Mouse (Mus musculus) forebrain, embryonic 13.5 days (tissue): ENCODE data around the gene Apba2. TPM values are rescaled to one million over a fixed set of nuclear protein-coding genes. Genes with fewer than 3 reads are reported as not detected.

Experiments
- ATAC-seq: fragments of 200-750 bp; cut with Nextera tagmentation; 2 replicates; pipeline ENCODE4 v1.8.0; 2017
- H3K27ac ChIP-seq: fragments of 300-500 bp; sonication (generic); 2 replicates; pipeline ENCODE4 v1.5.1; 2015; ENCODE audit warnings: inconsistent platforms, mild to moderate bottlenecking, moderate library complexity
- H3K27me3 ChIP-seq: fragments of 300-500 bp; sonication (generic); 2 replicates; pipeline ENCODE4 v1.6.1; 2015; ENCODE audit warnings: mild to moderate bottlenecking, inconsistent platforms
- H3K36me3 ChIP-seq: fragments of 300-500 bp; sonication (generic); 2 replicates; pipeline ENCODE4 v1.6.1; 2015; ENCODE audit warnings: mild to moderate bottlenecking, inconsistent platforms; ENCODE audit not compliant: poor library complexity, severe bottlenecking
- H3K4me1 ChIP-seq: fragments of 300-500 bp; sonication (generic); 2 replicates; pipeline ENCODE4 v1.6.1; 2015; ENCODE audit warnings: inconsistent platforms
- H3K4me2 ChIP-seq: fragments of 300-500 bp; sonication (generic); 2 replicates; pipeline ENCODE4 v1.6.1; 2015; ENCODE audit warnings: inconsistent platforms, mild to moderate bottlenecking, moderate library complexity
- H3K4me3 ChIP-seq: fragments of 300-500 bp; sonication (generic); 2 replicates; pipeline ENCODE4 v1.5.1; 2015; ENCODE audit warnings: mild to moderate bottlenecking, inconsistent platforms
- H3K9ac ChIP-seq: fragments of 300-500 bp; sonication (generic); 2 replicates; pipeline ENCODE4 v1.6.1; 2015; ENCODE audit warnings: mild to moderate bottlenecking, inconsistent platforms
- H3K9me3 ChIP-seq: fragments of 300-500 bp; sonication (generic); replicated peaks from 2 replicates; pipeline ENCODE4 v1.6.1; 2016; ENCODE audit warnings: inconsistent platforms
- WGBS: fragments of 180-500 bp; shearing (Covaris S2); methylation state at CpG from one replicate; pipeline ENCODE4 v1.1.7; 2015; 5-methylcytosine and 5-hydroxymethylcytosine counted together
- polyA plus RNA-seq: library from polyadenylated mRNA; unstranded; fragments of >200 nt; fragmentation: Nextera tagmentation; extraction: Ambion mirVana; gene quantifications from 2 replicates; pipeline ENCODE4 v1.2.1, GENCODE M21; 2015

Gene Apba2
- polyA plus RNA-seq, 1 experiment from 2014 or later, result 115 TPM

DNA sequence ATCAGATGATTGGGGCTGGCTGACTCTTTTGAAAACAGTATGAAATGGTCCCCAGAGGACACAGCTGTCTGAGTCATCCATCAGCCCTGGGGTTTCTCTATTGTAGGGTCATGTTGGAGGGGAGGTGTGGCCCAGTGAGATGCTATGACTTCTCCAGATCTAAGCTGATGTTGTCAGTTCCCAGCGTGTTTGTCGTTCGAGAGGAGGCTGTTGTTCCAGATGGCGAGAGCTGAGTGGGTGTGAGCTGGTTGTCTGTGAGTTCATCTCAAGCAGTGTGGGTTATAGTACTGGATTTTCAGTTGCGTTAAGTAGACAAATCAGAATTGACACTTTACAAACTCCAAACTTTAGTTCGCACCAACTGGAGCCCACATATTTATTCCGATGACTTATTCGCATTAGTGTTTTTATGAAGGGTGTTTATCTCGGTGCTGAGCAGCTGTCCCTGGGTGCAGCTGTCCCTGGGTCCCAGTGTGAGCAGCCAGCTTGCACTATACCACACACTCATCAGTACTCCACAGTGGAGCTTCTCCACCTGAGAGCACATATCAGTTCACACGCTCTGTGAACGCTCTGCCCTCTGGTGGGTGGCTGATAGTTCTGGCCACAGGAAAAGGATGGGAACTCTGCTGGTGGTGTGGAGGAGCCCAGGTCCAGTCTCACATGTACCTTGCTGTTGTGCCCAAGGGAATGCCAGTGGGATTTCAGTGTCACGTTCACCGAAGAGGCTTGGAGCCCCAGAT is 208.2 kb downstream of the Apba2 start:
- no peaks in the 10 kb centered on the region for H3K27me3 ChIP-seq
- WGBS, result 91% methylated on average over 13 of the region's 13 CpGs
- H3K27ac ChIP-seq, result no peak overlapping the region
- H3K4me3 ChIP-seq, result no peak overlapping the region
- H3K4me1 ChIP-seq, result no peaks in the 10 kb centered on the region
- H3K4me2 ChIP-seq, result no peak overlapping the region
- H3K9me3 ChIP-seq, result no peaks in the 10 kb centered on the region
- 0 out of 2 replicates have a peak, but pooled peaks have one; percentile 51 for ATAC-seq
- no peaks in the 10 kb centered on the region for H3K36me3 ChIP-seq
- no peak overlapping the region for H3K9ac ChIP-seq

DNA sequence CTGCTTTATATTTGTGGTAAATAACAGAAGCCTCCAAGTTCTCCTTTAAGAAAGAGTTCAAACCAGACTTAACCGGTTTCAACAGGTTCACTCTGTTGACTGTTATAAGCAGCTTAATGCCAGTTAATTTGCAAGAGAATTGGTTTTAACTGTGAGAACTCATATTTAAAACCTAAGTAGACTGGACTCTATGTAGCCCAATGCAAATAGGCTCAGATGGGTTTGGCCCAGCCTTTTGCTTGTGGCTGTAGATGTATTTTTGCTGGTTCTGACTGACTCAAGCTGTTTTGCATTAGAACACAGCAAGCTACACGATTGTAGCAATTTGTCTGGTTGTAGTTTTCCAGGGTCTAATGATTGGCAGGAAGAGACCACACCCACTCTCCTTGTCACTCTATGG is 214.8 kb downstream of the Apba2 start:
- Histone ChIP-seq H3K4me3 (no peak overlapping the region), H3K27me3 (no peaks in the 10 kb centered on the region), H3K9ac (no peak overlapping the region), H3K27ac (no peak overlapping the region), H3K9me3 (no peaks in the 10 kb centered on the region), H3K4me2 (no peak overlapping the region), H3K36me3 (peaks cover 9% of the 10 kb centered on the region), H3K4me1 (no peaks in the 10 kb centered on the region)
- ATAC-seq, result no peak
- WGBS, result 62% methylated on average over 2 of the region's 2 CpGs

DNA sequence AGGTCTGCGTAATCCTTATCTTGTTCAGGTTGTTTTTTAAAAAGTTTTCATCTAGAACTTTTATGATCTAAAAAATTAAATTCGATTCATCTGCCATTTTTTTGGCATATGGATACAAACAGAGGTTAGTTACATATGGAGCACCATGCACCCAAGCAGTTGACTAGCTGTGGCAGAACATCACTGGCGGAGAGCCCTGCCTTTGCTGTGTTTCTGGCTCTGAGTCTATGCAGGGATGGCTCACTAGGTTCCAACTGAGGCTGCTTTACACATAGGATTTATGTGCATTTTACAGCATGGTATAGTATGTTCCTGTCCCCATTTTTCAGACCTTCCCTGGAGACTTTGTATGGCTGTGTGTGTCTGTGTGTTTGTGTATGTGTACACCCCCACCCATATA is 221.8 kb downstream of the Apba2 start:
- H3K9me3 ChIP-seq, result no peaks in the 10 kb centered on the region
- H3K4me2 ChIP-seq, result no peak overlapping the region
- peaks cover 5% of the 10 kb centered on the region; the same call in 1 of the 2 replicates for H3K36me3 ChIP-seq
- H3K27ac ChIP-seq, result no peak overlapping the region
- H3K27me3 ChIP-seq, result no peaks in the 10 kb centered on the region
- peaks cover 12% of the 10 kb centered on the region for H3K4me1 ChIP-seq
- WGBS, result 88% methylated on average over 3 of the region's 3 CpGs
- H3K4me3 ChIP-seq, result no peak overlapping the region
- ATAC-seq, result peak; percentile 36; the same call in 1 of the 2 replicates
- no peak overlapping the region for H3K9ac ChIP-seq

DNA sequence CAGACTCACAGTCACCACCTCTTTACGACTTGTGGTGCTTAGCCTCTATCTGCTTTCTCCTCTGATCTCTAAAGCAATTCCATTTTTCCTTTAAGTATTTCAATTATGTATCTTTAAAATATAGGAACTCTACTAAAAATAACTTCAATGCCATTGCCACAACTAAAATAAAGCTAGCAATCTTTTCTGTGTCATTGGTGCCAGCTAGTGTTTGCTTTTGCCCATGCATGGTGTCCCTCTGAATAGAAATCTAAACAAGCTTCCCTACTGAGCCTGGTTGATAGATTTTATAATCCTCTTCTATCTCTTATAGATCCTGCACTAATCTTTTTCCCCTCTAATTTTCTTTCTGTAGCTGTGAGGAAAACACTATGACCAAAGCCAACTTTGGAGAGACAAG is 222.9 kb downstream of the Apba2 start:
- Histone ChIP-seq H3K9me3 (no peaks in the 10 kb centered on the region), H3K4me2 (no peak overlapping the region), H3K9ac (no peak overlapping the region), H3K4me1 (peaks cover 15% of the 10 kb centered on the region), H3K27ac (no peak overlapping the region), H3K36me3 (no peaks in the 10 kb centered on the region), H3K27me3 (no peaks in the 10 kb centered on the region), H3K4me3 (no peak overlapping the region)
- no peak for ATAC-seq
- WGBS, result 87% methylated on average over 1 of the region's 1 CpGs

DNA sequence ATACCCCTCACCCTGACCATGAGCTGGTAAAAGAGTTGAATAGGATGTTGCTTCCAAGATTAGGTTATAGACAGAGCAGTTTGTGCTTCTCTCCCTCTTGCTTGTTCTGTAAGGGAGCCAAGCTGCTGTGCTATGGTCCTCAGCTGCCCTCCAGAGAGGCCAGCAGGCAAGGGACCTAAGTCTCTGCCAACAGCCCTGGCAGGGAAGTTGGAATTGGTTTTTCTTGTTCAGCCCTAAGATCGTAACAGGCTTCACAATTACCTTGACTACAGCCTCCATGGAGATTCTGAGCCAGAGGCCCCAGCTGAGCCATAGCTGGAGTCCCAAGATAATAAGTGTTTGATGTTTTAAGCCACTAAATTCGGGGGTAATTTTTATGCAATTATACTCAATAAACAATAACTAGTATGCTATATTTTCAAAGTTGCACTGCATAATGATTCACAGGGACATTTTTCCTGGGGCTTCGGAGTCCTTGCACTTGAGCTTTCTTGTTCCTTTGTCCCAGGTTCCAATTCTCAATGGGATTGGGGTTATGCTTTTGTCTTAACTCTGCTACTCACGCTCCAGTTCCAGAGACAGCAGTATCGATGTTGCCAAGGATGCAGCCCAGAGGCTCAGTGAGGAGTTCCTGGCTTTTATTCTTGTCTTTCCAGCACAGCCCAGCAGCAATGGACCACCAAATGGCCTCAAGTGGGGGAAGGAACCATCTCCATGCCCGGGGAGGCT is 224.6 kb downstream of the Apba2 start:
- Histone ChIP-seq H3K27ac (peak overlapping the region; percentile 26; the same call in 1 of the 2 replicates), H3K36me3 (no peaks in the 10 kb centered on the region)
- ATAC-seq, result no peak

DNA sequence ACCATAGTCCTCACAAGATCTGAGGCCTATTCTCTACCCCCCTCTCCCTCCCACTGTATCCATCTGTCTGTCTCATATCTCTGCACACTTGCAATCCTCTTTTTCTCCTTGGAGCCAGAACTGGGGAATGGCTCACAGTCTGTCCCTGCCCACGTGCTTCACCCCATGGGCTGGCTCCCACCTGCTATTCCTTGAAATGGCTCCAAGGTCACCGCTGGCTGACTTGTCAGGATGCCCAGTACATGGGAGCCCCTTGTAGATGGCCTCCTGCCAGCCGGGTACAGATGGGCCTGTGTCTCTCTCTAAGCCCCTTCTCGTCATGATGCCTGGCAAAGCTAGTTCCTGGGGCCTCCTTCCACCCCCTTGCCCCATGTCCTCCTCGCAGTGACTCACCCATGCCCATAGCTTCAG is 226.7 kb downstream of the Apba2 start:
- Histone ChIP-seq H3K4me1 (peaks cover 22% of the 10 kb centered on the region), H3K4me2 (no peak overlapping the region), H3K9ac (no peak overlapping the region), H3K9me3 (no peaks in the 10 kb centered on the region), H3K36me3 (no peaks in the 10 kb centered on the region), H3K4me3 (no peak overlapping the region), H3K27ac (0 out of 2 replicates have a peak overlapping the region, but pooled peaks have one; percentile 2), H3K27me3 (no peaks in the 10 kb centered on the region)
- ATAC-seq, result peak; percentile 56
- WGBS, result 65% methylated on average over 5 of the region's 5 CpGs

More for the DNA sequence above, 224.6 kb downstream of the Apba2 start:
- Histone ChIP-seq H3K4me2 (no peak overlapping the region), H3K9ac (no peak overlapping the region), H3K4me1 (peaks cover 22% of the 10 kb centered on the region), H3K4me3 (no peak overlapping the region), H3K27me3 (no peaks in the 10 kb centered on the region), H3K9me3 (no peaks in the 10 kb centered on the region)
- WGBS, result 60% methylated on average over 6 of the region's 6 CpGs

DNA sequence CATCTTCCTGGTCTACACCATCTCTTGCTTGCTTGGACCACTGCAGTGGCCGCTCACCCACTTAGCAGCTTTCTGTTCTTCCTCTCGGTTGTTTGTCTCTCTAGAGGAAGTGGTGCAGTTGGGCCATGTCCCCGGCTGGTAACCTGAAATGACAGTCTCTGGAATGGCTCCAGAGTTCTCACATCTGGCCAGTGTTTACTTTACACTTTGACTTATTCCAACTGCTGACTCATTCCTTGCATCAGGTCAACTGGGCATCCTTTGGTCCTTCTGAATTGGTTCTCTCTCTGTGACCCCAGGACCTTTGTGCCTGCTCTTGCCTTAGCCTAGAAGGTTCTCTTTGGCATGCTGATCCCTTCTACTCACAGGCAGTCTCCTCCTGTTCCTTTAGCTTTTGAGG is 227.3 kb downstream of the Apba2 start:
- no peak overlapping the region for H3K4me3 ChIP-seq
- H3K27ac ChIP-seq, result no peak overlapping the region
- H3K27me3 ChIP-seq, result no peaks in the 10 kb centered on the region
- no peak for ATAC-seq
- H3K9ac ChIP-seq, result no peak overlapping the region
- H3K4me2 ChIP-seq, result no peak overlapping the region
- H3K9me3 ChIP-seq, result no peaks in the 10 kb centered on the region
- peaks cover 22% of the 10 kb centered on the region for H3K4me1 ChIP-seq
- no peaks in the 10 kb centered on the region for H3K36me3 ChIP-seq
- WGBS, result 92% methylated on average over 3 of the region's 3 CpGs

DNA sequence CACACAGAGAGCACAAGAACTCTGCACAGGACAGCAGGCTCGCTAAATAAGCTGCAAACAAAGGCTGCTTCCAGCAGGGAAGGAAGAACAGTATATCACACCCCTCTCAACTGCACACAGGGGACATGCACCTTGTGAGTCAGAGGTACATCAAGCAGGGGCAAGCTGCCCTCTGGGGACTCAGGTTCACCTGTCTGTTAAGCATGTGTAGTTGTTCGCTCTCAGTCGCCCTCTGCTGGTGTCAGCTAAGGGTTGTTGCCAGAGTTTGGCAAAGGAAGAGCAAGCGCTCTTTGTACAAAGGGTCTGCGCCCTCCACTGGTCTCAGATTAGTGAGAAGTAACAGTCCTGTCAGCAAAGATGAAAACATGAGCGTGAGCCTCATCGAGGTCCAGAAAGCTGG is 228.3 kb downstream of the Apba2 start:
- H3K36me3 ChIP-seq, result no peaks in the 10 kb centered on the region
- no peak overlapping the region for H3K9ac ChIP-seq
- 0 out of 2 replicates have a peak overlapping the region, but pooled peaks have one; percentile 3 for H3K27ac ChIP-seq
- H3K9me3 ChIP-seq, result no peaks in the 10 kb centered on the region
- H3K4me1 ChIP-seq, result peaks cover 22% of the 10 kb centered on the region
- H3K27me3 ChIP-seq, result no peaks in the 10 kb centered on the region
- no peak overlapping the region for H3K4me3 ChIP-seq
- WGBS, result 15% methylated on average over 7 of the region's 7 CpGs
- ATAC-seq, result peak; percentile 50
- no peak overlapping the region for H3K4me2 ChIP-seq

DNA sequence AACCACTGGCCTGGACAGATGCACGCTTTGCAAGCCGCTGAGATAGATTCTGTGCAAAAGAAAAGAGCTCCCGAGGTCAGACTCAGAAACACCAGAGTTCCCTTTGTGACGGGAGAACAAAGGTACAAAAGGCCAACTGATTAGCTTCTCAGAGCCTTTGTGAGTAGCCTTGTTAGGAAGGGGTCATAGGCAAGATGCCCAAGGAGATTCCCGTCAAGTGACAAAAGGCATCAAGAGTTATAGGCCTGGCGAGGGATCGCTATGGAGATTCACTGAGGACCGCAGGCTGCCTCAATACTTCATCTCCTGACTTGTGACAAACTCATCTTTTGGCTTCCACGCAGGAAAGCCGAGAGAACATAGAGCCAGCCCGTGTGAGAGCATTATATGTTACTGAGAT is 237.6 kb downstream of the Apba2 start:
- H3K4me2 ChIP-seq, result no peak overlapping the region
- no peak for ATAC-seq
- peaks cover 21% of the 10 kb centered on the region for H3K4me1 ChIP-seq
- no peak overlapping the region for H3K4me3 ChIP-seq
- H3K27ac ChIP-seq, result no peak overlapping the region
- H3K9me3 ChIP-seq, result no peaks in the 10 kb centered on the region
- H3K36me3 ChIP-seq, result peaks cover 33% of the 10 kb centered on the region
- H3K9ac ChIP-seq, result no peak overlapping the region
- WGBS, result 8% methylated on average over 11 of the region's 11 CpGs
- no peaks in the 10 kb centered on the region for H3K27me3 ChIP-seq

DNA sequence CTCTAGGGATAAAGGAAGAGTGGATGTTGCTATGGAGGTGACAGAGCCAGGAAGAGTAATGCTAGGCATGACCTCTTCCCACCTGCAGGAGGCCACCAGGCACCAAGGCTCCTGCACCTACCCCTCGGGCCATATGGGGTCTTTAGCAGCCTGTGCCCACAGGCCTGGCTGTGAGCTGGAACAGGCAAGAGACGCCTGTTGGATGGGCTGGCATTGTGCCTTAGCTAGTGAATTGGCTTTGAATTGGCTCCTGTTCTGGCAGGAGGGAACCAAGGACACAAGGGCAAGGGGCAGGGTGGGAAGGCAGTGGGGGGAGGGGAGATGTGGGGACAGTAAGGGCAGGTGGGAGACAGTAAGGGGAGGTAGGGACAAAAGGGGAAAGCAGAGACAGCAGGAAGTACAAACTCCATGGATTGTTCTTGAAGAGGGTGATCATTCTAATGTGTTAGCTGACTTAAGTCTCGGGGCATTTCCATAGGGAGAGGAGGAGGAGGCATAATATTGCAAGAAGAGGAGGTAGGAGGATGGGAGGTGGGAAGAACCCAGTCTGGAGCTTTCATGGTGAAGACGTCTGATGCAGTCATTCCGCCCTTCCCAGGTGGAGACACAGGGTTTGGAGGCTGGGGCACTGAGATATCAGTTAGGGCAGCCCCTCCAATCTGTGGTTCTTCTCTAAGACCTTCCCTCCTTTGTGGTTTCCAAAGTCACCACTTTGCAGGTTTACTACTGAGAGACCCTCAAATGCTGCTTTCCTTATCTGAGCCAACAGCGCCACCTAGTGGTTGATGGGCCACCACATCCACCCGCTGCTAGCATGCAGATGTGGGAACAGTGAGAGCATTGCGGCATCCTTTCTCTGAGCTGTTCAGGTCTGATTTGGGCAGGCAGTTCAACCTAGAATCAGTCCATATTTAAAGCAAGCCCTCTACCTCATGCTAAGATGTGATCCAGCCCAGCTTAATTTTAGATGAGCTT is 240.1 kb downstream of the Apba2 start:
- H3K9ac ChIP-seq, result no peak overlapping the region
- H3K9me3 ChIP-seq, result no peaks in the 10 kb centered on the region
- H3K4me1 ChIP-seq, result peaks cover 21% of the 10 kb centered on the region
- peaks cover 55% of the 10 kb centered on the region for H3K36me3 ChIP-seq
- H3K27ac ChIP-seq, result peak overlapping the region; percentile 44
- 29% methylated on average over 8 of the region's 8 CpGs for WGBS
- H3K4me2 ChIP-seq, result no peak overlapping the region
- H3K4me3 ChIP-seq, result no peak overlapping the region
- ATAC-seq, result peak; percentile 89
- no peaks in the 10 kb centered on the region for H3K27me3 ChIP-seq

DNA sequence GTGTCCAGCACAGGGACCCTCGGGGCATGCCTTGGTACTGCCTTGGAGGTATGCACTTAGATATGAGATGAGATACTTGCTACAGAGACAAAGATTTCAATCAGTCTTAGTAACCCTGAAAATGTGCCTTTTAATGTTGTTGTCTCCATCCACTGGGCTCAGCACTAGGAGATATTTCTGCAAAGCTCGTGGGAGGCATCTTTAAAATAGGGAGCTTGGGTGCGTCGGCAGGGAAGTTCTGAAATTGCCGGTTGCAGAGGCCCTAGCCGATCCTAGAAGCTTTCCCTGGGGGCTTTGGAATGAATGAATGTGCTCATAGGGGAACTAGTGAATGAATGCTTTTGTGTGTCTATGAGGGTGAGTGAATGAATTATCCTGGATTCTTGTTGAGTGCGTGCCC is 242.1 kb downstream of the Apba2 start:
- Histone ChIP-seq H3K4me3 (no peak overlapping the region), H3K4me2 (no peak overlapping the region)
- 90% methylated on average over 7 of the region's 7 CpGs for WGBS

More for the DNA sequence above, 242.1 kb downstream of the Apba2 start:
- Histone ChIP-seq H3K4me1 (peaks cover 16% of the 10 kb centered on the region), H3K36me3 (peaks cover 60% of the 10 kb centered on the region), H3K27ac (no peak overlapping the region), H3K27me3 (no peaks in the 10 kb centered on the region), H3K9ac (no peak overlapping the region), H3K9me3 (no peaks in the 10 kb centered on the region)
- no peak for ATAC-seq
